Mouse (Mus musculus) cerebellum, adult 2 months (tissue): ENCODE data around the gene Pip4p1.

ENCODE experiments used
- CTCF ChIP-seq: fragments of 200-500 bp; IDR thresholded peaks from 2 replicates; pipeline ENCODE4 v1.5.1; 2011; ENCODE audit warnings: low read depth, mild to moderate bottlenecking, control low read depth, low read length, moderate library complexity, borderline replicate concordance; ENCODE audit not compliant: insufficient read depth
- POLR2A ChIP-seq: fragments of 200-500 bp; IDR thresholded peaks from 2 replicates; pipeline ENCODE4 v1.6.1; 2011; ENCODE audit warnings: low read length, control low read depth, borderline replicate concordance; ENCODE audit not compliant: insufficient read depth

DNA sequence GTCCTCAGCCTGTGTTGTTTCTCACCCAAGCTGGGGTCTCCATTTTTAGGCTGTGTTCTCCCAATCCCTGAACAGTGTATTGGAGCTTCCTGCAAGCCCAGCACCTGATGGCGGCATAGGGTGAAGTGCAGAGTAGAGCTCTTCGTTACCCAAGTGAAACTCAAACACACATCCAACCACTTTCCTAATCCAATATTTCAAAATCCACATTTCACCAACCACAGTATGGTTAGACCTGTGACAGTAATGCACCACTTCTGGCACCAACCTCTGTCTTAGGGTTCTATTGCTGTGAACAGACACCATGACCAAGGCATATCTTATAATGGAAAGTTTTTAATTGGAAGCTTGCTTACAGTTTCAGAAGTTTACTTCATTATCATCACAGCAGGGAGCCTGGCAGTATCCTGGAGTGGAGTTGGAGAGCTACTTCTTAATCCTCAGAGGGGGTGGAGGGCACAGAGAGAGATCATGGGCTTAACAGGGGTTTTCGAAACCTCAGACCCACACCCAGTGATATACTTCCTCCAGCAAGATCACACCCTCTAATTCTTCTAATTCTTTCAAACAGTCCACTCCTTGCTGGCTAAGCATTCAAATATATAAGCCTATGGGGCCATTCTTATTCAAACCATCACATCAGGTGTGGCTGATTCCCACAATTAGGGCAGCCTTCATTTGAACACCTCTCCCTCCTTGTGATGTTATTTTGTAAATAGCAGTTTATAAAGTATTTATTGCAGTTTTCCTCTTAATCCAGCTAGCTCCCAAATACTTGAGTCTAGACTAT lies 7.7 kb upstream of the Pip4p1 start:
- TF ChIP-seq POLR2A (no peak), CTCF (no peak)
